8 mouse cellular contexts compared by ENCODE assay signal in the genomic region with DNA sequence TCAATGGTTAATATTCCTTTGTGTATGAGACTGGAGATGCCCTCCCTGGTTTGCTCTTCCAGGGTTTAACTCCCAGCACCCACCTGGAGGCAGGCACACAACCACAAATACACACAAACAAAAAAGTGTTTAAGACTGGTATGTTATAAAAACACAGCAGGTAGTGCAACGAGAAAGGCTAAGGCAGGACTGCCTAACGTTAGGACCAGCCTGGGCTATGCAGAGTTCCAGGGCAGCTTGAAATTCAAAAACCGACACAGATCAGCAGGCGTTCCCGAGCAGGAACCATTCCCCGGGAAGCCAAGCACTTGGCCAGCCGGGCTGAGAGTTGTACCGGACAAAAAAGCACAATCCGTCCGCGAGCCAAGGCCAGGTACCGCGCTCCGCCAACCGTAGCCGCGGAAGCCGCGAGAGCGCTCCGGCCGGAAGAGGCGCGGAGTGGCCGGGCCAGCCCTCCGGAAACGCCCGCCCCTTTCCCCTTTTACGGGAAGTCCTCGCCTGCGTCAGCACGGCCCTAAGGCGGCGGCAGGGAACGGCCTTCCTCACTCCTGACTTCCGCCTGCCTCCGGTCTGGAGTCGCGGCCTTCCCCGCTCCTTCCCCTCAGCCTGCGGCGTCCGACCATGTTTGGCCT. TPM values are rescaled to one million over a fixed set of nuclear protein-coding genes. Genes with fewer than 3 reads are reported as not detected.
DNase-seq lines count a peak whose midpoint lies in the region; ATAC-seq lines count a peak whose summit lies in the region.

Gene Mcl1 (plus strand): TSS at position 553 of the 632 bp plus-strand sequence.

- no peaks in the 10 kb centered on the region for H3K9me3 ChIP-seq in hindbrain, embryonic 12.5 days (replicated peaks)

- under 1% methylated on average over 43 of the region's 43 CpGs for WGBS in hindbrain, embryonic 12.5 days

- DNase-seq in NIH3T3 (ENCODE audit: low read depth) = peak; percentile 97
- DNase-seq in cerebellum, postnatal 10 days = peak; percentile 96 to 97
- DNase-seq in frontal cortex, postnatal 14 days (ENCODE audit: low spot score in 2 of 2) = peak; percentile 84 to 89
- peak; percentile 88 to 93 for DNase-seq in layer of hippocampus, postnatal 14 days (ENCODE audit: low spot score in 2 of 2)
- peak; percentile 98 for DNase-seq in lung, postnatal 10 days
- DNase-seq in ovary, postnatal 14 days (ENCODE audit: low spot score) = peak; percentile 93
- DNase-seq in thymus, postnatal 10 days (ENCODE audit: low spot score in 2 of 2) = peak; percentile 84 to 86

- H3K27me3 ChIP-seq in hindbrain, embryonic 12.5 days = no peaks in the 10 kb centered on the region

- peaks cover 18% of the 10 kb centered on the region for H3K36me3 ChIP-seq in hindbrain, embryonic 12.5 days

- peak; percentile 97 for ATAC-seq in hindbrain, embryonic 12.5 days (ENCODE audit: low FRiP score)

- peak within 1 kb of the TSS; percentile 83 for H3K4me2 ChIP-seq in hindbrain, embryonic 12.5 days (replicated peaks)

- peaks cover 37% of the 10 kb centered on the region for H3K4me1 ChIP-seq in hindbrain, embryonic 12.5 days

- peak within 1 kb of the TSS; percentile 99 for H3K4me3 ChIP-seq in hindbrain, embryonic 12.5 days

- peak within 1 kb of the TSS; percentile 99 for H3K27ac ChIP-seq in hindbrain, embryonic 12.5 days

- peak within 1 kb of the TSS; percentile 99 for H3K9ac ChIP-seq in hindbrain, embryonic 12.5 days

RNA-seq across cellular contexts. Expression of gene Mcl1, which starts in this region (rescaled TPM):
- 86.4 TPM in 2 replicates for polyA plus RNA-seq in hindbrain, embryonic 12.5 days (2016; fragmentation: Nextera tagmentation; extraction: Ambion mirVana)
- total RNA-seq in layer of hippocampus, postnatal 14 days (2021) = 10 to 100 TPM; 64.6 to 65.1 TPM

Comparison
In these comparisons a context has a peak if more than half of its experiments do, and no peak if none do; other contexts are left out.
1. Peak in every context shown above with its lines: DNase-seq, ATAC-seq, H3K4me3 ChIP-seq and H3K27ac ChIP-seq.